Mouse (Mus musculus): ENCODE measurements at regions not wholly inside any gene's neighbourhood (a gene's known extent, or its start where the extent isn't known, plus 50 kb on each side); places are given as distances from the start of the nearest gene placed in this dataset.
"Not testable (repeated sequence)": the region's sequence is repeated elsewhere in the genome, so short reads cannot be mapped to it uniquely, and the experiment has no call there.

DNA sequence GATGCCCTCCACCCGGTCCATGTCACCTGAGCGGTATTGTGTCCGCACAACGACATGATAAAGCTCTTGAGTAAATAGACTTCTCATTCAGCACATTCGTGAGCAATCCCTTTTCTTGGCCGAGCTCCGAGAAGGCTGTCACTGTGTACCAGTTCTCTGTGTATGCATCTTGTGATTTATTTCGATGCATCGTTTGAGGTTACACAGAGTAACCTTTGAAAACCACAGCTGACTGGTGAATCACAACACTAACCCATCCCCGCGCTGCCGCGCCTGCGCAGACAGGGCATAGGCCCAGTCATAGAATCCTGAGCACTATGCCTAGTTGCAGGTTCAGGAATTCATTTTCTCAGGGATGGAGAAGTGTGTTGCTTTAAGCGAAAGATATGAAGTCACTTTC lies 201.4 kb downstream of the Med10 start:
- no peak for DNase-seq (ENCODE audit: low spot score in 2 of 2)

DNA sequence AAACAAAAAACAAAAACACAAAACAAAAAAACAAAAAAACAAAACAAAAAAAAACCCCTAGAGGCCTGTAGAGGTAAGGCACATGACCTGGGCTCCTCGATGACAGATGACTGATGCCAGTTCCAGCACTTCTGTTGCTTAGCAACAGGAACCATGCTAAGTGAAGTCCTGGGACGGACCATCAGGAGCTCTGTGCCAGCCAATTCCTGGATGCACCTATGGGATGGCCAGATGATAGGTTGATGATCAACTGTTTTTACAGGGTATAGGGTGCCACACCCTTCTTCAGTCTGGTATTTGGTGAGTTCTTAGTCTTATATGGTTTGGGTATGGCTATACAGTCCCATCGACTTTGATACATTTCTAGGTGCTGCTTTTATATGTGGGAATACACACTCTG lies 209.9 kb downstream of the Med10 start:
- no peak for DNase-seq (ENCODE audit: low spot score in 2 of 2)

DNA sequence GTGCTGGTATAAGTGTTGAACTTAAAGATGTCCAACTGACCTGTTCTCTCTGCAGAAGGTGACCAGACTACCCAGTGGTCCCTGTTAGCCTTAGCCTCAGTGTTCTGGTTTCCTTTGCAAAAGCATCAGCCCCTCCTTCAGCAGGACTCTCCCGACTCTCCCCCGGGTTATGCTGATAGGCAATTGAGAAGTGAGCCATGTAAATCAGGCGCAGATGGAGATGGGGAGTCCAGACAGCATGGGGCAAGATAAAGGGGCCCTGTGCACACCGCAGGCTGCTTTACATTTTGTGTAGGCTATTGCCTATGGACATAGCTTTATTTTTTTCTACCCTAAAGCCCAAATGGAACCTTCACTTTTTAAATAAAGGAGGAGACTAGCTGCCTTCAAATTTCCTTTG lies 213.0 kb downstream of the Med10 start:
- DNase-seq (ENCODE audit: low spot score in 2 of 2) = no peak

DNA sequence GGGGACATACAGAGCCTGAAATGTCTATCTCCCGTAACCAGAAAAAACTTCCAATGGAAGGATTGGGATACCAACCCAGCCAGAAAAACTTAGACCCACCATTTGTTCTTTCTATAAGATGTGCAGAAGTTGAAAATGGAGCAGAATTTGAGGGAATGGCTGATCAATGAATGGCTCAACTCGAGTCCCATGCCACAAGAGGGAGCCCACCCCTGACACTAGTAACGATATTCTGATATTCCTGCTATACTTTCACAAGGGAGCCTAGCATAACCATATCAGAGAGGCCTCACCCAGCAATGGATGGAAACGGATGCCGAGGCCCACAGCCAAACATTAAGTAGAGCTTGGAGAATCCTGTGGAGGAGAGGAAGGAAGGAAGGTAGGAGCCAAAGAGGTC lies 215.3 kb downstream of the Med10 start:
- no peak for DNase-seq (ENCODE audit: low spot score in 2 of 2)

DNA sequence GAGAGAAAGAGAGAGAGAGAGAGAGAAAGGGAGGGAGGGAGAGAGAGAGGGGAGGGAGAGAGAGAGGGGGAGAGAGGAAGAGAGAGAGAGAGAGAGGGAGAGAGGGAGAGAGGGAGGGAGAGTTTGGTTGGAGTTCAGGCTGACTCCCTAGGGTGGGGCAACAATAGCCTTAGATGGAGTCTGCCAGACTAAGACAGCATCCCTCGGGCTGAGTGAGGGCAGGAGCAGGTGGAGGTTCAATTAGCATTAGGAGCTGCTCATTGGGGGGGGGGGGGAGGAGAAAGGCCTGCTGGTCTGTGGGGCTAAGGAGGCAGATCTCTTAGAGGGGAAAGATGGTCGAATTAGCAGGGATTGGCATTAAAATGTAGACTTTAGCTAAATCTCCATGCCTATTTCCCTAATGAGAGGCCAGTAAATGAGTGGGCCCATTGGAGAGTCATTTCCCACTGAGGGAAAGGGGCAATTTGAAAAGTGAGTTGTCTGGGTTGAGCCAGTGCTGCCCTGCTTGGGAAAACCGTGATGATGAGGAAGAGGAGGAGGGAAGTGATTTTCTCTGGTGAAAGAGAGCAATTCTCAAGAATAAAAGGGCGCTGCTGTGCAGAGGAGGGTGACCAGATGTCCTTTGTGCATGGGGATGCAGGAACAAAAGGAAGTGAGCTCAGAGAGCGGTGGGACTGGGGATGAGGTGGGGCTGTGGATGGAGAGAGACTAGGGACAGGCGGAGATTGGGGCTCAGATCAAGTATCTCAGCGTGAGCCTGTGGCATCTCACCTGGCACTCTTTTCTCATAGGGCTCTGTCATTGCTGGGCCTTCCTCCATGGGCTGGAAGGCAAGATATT lies 218.0 kb downstream of the Med10 start:
- no peak for DNase-seq (ENCODE audit: low spot score in 2 of 2)

DNA sequence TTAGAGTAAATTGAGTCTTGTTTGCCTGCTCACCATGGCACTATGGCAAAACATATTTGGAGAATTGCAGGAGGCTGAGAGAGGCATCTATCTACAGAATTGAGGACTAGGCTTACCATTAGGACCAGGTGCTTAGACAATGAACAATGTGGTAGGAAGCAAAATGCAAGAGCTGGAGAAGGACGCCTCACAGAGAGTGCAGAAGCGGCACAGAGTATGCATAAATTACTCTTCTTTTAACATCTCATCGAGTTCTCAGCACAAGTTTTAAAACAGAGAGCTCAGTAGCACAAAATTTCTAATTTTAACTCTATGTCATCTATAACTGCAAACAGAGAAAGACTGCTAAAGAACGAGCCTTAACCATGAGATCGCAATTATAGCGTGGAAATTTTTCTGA lies 231.1 kb downstream of the Med10 start:
- no peak for DNase-seq (ENCODE audit: low spot score in 2 of 2)

DNA sequence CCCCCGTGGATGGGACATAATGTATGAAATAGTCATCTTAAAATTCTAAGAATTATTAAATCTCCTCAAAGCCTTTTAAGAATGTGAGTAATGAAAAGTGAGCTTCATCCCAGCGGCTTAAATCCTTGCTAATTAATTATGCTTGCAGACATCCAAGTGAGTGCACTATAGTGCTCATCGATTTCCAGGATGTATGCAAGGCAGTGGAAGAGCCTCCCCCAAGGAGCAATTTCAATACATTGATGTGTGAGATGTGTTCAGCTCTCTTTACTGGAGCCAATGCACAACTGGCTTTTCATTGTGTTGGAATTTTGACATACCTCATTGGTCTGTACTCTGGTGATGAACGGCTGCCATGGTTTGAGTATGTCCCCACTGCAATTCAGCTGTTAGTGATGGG lies 231.6 kb downstream of the Med10 start:
- no peak for DNase-seq (ENCODE audit: low spot score in 2 of 2)

DNA sequence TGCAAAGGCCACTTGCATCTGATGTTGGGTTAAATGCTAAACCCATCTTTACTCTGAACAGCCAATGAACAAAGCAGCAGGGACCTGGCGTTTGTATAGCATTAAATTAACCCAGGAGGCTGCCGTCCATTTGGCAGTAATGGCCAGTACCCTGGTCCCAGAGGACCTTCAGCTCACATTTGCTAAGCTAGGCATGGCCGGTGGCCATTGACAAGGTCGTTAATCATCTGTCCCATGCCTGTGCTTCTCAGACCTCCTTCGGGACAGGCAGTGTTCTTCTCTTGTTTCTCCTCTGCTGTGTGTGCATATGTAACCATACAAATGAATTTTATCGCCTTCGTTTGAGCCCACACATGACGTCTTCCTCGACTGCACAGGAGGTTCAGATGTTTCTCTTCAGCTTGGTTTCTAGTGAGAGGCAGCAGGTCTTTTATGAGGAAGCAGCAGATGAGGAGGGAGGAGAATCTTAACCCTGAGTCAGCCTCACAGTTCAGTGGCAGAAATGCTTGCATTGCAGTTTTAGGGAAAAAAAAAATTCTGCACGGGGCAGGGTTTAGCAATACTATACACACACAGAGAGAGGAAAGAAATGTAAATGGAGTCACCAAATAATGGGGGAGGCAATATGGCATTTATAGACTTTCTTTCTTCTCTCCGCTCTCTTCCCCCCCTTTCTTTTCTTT lies 235.9 kb downstream of the Med10 start:
- no peak for DNase-seq (ENCODE audit: low spot score in 2 of 2)

DNA sequence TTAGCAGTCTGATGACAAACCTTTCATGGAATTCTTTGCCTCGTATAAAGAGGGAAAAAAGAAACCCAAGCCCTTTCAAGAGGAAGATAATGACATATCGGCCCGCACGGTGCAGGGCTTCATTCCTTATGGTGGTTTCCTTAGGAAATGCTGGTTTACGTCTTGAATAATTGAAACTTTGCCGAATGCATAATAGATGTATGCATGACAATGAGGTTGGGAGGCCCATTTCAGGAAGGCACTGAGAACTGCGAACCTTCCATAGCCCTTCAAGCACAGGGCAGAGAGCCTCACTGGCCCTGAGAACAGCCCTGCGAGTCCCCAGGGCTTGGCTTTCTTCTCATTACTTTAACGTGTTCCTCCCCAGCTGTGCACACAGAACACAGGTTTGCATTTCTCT lies 255.7 kb downstream of the Med10 start:
- no peak for DNase-seq (ENCODE audit: low spot score in 2 of 2)

DNA sequence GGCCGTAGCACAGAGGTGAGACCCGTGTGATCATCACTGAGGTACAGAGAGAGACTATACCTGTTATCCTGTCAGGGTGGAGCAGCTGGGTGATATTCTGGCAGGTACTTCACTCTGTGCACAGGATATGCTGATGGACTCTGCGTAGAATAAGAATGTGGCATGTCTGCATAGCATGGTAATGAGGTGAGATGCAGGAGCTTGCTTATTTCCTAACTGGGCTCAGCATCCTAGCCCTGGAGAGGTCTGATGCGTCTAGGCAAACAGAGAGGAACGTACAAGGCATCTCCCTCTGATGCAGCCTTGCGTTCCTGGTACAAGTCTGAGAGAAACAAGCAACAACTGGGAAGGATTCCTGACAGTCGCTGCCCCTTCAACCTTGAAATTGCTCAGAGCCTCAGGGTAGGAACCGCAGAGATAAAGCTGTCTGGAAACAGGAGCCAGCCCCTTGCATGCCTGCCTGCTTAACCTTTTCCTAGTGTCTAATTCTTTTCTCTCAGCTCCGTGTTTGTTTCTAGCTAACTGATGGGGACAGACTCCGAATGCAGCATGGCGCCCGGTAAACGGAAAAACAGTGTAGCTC lies 259.3 kb downstream of the Med10 start:
- DNase-seq (ENCODE audit: low spot score in 2 of 2) = no peak

DNA sequence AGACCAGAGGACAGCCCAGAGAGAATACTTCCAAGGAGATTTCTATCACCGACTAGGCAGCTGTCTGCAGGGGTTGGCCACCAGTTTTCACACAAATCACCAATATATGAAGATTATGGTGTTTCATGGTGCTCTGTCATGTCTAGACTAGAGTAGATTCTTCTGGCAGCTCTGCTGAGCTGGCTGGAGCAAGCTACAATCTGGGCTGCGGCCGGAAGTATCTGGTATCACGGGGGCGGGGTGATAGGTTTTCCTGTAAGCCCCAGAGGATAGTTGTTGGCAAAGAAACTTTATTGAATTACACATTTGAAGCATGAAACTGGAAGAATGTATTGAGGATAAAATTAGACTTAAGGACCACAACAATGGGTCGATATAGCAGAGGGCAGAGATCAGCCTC lies 271.5 kb downstream of the Med10 start:
- no peak for DNase-seq (ENCODE audit: low spot score in 2 of 2)

DNA sequence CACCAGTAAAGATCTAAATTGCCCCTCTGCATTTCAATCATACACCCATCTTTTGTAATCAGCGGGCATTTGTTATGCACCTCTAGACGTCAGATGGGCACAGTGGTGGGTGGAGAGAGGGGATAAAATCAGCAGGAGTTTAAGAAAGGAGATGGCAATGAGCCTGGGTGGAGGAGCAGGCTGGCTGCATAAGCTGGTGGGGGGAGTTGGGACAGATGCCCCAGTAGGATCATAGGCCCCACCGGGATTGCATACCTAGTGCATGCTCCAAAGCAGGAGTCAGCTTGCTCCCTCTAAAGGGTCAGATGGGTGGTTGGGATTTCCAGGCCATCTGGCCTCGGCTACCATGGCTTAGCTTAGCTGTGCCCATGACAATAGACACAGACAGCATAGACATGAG lies 273.2 kb downstream of the Med10 start:
- no peak for DNase-seq (ENCODE audit: low spot score in 2 of 2)

DNA sequence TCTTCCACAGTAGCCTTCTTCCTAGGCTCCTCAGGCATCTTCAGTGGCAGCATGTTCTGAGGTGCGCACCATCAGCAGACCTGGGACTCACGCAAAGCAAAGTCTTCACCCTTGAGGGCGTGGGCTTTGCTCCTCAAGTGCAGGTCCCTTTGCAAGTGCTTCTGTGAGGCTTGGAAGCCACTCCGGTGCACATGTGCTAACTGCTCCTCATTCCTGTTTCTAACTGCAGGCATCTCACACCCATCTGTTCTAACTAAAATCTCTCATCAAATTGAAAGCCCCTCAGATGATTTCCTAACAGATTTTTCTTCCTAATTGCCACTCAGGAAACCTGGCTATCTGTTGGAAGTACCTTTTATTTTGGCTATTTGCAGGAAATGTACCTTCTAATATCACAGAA lies 278.9 kb downstream of the Med10 start:
- no peak for DNase-seq (ENCODE audit: low spot score in 2 of 2)

DNA sequence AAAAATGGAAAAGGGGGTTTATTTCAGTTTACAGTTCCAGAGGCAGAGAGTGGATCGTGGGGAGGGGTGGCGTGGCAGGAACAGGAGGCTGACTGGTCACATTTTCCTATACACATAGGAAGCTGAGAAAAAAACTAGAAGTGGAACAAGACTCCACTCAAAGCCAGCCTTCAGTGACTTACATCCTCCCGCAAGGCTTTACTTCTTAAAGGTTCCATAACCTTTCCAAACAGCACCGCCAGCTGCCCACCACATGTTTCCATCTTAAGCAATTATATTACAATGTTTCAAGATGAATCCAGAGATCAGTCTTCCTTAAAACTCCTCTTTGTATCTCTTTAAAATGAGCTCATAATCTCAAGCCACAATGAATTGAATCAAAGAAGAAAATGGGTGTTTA lies 290.7 kb downstream of the Med10 start:
- DNase-seq (ENCODE audit: low spot score in 2 of 2) = no peak

DNA sequence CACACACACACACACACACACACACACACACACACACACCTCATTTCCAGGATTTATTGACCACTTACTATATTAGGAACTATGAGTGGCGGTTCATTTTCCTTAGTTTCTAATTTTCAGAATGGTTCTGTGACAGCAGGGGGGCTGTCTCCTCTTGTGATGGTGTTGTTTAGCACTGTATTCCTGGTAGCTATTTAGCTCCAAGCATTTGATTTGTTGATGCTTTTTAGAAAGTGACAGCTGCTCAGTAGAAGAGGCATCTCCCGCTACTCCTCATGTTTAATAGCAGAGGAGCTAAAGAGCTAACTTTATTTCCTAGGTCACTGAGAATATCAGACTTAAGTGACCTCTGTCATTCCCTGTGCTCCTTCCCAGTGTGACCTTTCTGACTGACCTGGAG lies 291.8 kb downstream of the Med10 start:
- DNase-seq (ENCODE audit: low spot score in 2 of 2) = no peak

DNA sequence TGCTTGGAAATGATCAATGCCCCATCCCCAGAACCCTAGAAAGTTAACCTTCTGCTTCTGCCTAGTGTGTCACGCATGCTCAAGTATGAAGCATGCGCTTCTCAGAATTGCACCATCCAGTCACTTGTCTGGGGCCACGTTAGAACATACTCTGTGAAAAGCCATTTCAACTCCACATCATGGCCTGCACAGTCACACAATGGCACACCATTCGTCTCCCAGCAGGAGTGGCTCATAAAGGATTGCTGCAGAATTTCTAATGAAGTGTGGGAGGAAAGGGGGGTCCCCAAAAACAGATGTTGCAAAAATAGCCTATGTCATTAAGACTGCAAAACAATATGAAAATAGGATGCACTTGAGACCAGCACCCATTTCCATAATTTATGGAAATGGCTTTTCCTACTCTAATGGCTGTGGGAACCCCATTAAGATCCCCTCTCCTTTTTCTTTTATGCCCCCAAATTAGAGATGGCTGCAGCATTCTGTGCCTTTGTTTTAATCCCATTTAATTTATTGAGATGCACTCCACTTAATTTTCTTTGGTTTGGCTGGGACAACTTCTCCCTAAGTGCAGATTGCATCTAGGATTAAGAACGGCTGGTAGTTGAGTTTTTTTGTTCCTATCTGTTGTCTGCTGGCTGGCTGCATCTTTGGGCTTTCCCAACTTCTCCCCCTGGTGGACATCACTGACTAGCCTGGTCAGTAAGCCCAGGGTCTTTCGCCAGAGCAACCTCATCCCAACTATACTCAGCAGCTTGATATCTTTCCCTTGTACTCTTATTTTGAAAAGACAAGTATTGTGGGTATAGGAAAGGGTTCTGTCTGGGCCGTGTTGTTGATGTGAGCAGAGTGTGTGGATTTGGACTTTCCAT lies 294.5 kb downstream of the Med10 start:
- DNase-seq (ENCODE audit: low spot score in 2 of 2) = no peak

DNA sequence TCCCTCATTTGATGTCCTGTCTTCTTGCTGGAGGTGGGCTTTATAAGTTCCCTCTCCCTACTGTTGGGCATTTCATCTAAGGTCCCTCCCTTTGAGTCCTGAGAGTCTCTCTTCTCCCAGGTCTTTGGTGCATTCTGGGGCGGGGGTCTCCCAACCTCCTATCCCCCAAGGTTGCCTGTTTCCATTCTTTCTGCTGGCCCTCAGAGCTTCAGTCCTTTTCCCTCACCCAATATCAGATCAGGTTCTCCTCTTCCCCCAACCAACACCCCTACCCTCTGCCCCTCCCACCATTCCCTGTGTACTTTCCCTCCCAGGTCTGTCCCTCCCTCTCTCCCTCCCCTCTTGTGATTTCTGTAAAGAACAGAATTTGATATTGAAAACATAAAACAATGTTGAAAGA lies 297.9 kb downstream of the Med10 start:
- DNase-seq (ENCODE audit: low spot score in 2 of 2) = not testable (repeated sequence)

DNA sequence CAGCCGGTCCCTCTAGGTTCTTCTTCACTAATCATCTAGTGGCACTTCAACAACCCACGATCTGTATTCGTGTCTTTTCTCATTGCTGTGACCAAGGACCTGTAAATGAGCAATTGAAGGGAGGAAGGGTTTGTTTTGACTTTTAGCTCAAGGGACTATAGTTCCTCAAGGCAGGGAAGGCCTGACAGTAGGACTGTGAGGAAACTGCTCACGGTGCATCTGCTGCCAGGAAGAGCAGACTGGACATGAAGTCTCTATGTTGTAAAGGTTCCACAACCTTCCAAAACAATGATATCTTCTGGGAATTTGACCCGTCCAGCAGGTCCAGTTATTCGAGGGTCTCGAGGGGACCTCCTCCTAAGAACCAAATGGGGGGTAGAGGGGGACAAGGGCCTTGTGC lies 300.8 kb downstream of the Med10 start:
- DNase-seq (ENCODE audit: low spot score in 2 of 2) = no peak

DNA sequence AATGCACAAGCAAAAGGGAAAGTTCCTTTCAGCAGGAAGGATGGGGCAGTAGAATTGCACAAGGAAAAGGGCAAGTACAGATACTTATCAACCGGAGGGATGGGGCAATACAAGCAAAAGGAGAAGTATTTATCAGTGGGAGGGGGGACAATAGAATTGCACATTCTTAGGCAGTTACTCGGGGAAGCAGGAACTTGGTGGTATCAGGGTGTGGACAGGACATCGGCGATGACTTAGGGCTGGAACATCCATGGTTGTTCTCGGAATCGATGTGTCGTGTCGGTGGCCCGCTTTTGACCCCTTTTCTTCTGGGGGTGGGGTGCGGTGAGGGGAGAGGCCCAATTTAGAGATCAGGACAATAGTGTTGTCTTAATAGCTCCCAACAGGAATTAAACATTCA lies 301.3 kb downstream of the Med10 start:
- DNase-seq (ENCODE audit: low spot score in 2 of 2) = not testable (repeated sequence)

DNA sequence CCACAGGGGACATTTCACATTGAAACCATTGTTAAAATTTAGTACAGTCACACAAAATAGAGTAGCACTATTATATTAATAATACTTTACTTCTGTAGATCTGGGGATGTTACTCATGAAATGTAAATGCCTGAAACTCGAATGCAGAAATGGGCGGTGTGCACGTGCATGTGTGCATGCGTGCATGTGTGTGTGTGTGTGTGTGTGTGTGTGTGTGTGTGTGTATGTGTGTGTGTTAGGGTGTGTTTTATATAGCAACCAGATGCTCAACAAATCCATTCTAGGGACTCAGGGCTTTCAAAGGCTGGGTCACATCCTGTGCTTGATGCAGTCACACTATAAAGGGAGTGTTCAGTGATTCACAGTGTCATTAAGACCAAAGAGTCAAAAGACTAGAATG lies 301.7 kb downstream of the Med10 start:
- DNase-seq (ENCODE audit: low spot score in 2 of 2) = no peak

DNA sequence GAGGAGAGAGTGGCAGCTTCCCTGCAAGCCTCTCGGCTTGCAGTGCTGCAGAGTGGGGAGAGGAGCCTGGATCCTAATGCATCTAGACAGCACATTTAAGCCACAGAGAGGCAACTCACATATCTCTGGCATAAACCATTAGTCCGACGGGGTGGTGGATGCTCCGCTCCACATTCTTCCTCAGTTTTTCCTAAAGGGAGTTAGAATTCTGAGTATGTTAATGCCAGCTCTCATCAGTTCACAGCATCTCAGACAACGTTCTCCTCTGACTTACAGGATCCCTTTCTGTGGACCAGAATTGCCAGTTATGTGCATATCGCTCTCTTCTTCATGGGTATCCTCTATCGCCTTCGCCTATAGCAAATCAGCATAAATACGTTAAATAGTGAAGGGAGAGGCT lies 313.4 kb downstream of the Med10 start:
- DNase-seq (ENCODE audit: low spot score in 2 of 2) = no peak

Measured in adrenal gland, postnatal 4 days (tissue).